Mouse (Mus musculus) gastrocnemius, postnatal 4 days (tissue): ENCODE measurements at regions not wholly inside any gene's neighbourhood (a gene's known extent, or its start where the extent isn't known, plus 50 kb on each side); places are given as distances from the start of the nearest gene placed in this dataset.
"Not testable (repeated sequence)": the region's sequence is repeated elsewhere in the genome, so short reads cannot be mapped to it uniquely, and the experiment has no call there.

Source experiments
- DNase-seq, 2 experiments: peaks; one replicate each; pipeline ENCODE4 v3.0.0; 2021 to 2022; ENCODE audit warnings: low spot score in 2 of 2, mixed read lengths in 2 of 2

DNA sequence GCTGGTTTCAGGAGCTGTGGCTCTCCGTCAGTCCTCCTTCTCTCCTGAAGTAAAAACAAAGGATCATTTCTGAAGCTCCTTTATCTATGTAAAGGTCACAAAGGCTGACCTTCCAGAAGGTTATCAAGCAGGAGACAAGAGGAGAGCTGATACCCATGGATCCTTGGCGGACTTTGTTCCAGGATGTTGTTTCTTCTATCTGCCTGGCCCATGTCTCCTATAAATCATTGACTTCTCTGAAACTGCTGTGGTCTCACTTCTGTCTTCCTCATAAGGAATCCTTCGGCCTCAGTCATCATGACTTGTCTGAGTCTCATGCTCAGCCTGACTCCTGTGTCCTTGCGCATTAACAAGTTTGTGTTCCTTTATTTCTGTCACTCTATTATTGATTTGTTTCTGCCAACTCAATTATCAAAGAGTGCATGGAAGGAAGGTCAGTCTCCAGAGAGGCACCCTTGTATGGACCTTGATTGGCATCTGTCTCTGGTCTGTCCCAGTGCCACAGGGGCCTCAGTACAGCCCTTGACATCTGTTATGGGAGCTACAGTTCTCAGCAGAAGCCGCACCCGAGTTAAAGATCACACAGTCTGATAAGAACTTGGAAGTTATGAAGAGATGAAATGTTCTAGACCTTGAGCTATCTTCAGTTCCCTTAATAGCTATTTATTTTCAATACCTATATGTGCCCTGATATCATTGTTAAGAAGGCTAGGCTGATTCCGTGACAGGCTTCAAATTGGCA lies 53.2 kb upstream of the Dazl start:
- no peak for DNase-seq

DNA sequence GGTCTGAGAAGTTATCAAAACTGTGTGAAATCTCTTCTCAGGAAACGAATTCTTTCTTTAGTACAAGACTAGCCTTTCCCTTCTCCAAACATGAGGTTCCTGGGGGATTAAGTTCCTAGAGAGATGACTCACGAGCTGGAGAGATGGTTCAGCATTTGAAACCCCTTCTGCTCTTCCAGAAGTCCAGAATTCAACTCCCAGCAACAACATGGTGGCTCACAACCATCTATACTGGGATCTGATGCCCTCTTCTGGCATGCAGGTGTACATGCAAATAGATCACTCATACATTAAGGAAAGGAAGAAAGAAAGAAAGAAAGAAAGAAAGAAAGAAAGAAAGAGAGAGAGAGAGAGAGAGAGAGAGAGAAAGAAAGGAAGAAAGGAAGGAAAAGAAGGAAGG lies 60.4 kb upstream of the Dazl start:
- DNase-seq = not testable (repeated sequence)

DNA sequence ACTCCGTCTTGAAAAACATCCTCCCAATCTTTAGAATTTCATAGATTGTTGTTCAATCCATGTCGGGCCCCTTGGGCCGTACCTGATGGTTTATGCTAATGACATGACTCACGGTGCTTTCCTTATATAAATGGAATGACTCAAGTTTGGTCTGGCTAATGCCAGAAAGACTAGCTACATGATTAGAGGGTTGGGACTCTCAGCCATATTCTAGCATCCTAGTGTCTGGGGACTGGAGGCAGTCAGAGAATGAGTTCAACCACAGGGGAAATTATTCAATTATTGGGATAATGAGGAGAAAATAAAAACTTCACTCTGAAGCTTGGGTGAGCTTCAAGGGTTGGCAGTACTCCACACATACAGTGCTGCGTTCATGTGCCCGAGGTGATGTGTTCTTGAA lies 60.9 kb upstream of the Dazl start:
- no peak for DNase-seq

DNA sequence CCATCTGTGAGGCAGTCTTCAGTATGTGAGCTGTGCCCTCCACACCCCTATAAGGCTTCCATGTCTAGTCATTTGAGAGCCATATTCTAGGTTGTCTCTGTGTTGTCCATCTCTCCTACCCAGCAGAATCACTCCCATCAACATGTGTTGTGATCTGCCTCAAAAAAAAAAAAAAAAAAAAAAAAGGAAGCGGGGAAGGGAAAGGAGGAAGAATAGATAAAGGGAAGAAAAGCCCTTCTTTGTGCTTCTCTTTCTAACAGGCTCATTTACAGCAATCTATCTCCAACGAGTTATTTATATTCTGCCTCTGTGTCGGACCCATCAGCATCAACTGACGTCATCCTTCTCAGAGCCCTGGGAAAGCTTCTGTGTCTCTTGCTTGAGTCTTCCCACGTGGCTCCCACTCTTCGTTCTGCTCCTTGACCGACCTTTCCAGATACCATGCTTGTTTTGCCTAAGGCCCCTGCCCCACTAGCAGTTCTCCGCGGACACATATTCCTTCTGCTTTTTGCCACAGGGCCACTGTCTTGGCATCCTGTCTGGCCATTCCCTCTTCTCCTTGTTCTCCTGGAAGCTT lies 68.3 kb upstream of the Dazl start:
- no peak for DNase-seq

DNA sequence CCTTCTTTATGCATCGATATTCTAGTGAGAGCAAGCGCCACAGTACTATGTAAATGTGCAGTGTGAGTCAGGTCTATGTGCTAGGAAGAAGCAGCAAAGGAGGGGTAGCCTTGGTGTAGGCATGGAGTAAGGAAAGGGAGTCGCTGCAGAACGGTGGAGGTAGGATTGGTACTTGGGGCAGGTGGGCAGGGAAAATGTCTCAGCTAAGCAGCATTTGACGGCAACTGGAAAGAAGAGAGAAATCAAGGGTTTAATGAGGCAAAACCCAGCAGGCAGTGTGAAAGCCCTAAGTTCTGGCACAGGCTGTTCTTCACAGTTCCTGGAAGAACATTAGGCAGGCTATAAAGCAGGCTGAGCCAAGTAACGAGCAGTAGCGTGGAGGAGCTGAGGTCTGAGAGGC lies 72.0 kb upstream of the Dazl start:
- DNase-seq = no peak

DNA sequence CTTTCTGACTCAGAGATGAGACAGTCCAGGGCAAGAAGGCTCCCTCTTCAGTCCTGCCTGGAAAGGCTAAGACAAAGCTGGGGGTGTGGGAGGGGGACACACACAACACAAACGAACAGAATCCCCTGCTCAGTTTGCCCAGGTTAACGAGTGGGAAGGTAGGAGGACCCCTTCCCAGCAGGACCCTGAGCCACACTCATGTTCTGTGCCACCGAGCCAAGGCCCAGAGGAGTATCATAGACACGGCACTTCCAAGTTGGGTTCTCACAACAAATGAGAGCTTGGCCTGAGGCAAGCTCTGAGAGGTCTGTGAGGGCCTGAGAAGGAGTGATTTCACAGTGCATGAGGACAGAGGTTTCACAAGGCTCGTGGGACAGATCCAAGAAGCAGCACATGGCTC lies 72.7 kb upstream of the Dazl start:
- no peak for DNase-seq

DNA sequence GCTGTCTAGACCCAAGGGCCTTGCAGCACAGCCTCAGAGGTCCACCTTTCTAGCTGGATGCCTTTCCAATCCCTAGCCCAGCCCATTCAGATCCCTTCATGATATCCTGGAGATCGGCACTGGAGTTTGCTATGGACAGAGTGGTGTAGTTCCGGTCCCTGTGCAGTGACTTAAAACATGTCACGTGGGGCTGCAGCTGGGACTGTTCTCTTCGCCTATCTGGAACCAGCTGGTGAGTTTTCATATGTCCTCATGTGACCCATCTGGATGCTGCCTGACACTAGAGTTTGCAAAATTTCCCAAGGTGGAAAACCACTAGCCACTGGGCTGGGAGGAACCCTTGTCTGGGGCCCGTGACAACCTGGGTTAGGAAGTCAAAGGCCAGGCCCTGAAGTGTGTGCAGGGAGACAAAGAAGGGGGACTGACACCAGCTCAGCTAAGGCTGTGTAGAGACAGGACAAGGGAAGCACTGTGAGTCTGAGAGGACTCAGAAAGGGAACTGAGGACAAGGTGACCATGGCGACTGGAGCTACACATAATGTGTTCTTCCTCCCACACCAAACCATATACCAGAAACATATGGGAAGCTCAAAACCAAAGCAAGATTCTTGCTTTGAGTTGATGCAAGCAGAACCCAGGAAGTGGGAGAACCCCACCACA lies 75.9 kb upstream of the Dazl start:
- no peak for DNase-seq

DNA sequence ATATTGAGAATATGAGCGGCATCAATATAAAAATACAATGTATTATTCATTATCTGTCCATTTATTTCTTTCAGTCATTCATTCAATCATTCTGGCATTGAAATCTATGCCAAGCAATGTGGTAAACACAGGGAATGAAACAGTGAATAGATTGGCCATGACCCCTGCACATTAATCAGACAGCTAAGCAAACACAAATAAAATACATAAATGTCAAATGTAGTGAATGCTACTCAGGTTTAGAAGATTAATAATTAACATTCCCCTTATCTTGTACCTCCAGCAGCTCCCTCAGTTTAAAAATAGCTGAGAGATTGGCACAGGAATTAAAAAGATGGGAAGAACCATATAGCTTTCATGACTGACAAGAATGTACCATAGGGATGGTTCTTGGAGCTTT lies 77.0 kb upstream of the Dazl start:
- no peak for DNase-seq

DNA sequence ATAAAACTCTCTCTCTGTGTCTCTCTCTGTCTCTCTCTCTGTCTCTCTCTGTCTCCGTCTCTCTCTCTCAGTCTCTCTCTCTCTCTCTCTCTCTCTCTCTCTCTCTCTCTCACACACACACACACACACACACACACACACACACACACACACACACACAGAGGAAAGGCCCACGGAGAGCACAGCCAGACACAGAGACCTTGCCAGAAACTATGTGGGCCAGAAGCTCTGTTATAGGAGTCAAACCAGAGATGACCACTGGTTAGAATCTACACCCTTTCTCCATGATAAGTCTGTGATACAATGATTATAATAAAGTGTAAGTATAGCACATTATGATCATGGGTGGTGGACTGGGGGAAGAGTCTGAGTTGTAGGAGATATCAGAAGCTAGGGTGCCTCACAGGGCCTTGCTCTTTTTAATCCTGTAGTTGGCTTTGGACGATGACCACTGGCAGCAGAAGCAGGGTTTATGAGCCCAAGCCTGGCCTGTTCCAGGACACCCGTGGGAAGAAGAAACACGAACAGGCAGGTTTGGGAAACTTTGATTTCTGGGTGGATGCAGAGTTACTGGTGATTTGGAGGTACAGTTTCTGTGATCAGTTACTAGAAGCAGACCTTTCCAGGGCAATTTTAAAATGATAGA lies 80.2 kb upstream of the Dazl start:
- no peak for DNase-seq

DNA sequence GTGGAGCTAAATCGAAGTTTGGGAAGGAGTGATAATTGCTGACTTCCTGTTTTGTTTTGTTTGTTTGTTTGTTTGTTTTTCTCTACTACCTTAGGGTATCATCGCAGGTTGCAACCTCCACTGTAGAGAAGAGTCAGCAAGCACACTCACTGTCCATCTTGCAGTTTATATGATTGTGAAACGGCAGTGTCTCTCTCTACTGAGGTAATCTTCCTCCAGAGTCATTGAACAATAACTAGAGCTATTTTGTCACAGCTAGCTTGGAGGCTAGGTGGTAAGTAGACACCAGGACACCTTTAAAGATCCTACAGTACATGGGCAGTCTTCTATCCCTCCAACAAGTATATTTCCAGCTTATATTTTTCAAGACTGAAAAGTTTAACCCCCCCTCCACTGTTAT lies 82.0 kb upstream of the Dazl start:
- DNase-seq = no peak

DNA sequence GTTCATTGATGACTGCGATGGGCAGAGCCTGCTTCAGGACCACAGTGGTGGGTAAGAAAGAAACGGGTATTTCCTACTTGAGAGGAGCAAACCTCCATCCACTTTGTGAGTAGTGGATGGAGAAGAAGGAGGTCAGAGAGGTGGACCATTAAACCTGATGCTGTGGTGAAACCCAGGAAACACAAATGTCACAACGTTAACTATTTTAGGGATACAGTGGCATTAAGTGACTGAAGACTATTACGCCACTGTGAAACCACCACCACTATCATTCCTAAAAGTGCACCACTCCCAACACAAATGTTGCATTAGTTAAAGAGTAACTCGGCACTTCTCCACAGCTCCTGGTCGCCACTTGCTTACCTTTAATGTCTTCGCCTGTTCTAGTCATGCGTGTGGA lies 83.3 kb upstream of the Dazl start:
- DNase-seq = no peak

DNA sequence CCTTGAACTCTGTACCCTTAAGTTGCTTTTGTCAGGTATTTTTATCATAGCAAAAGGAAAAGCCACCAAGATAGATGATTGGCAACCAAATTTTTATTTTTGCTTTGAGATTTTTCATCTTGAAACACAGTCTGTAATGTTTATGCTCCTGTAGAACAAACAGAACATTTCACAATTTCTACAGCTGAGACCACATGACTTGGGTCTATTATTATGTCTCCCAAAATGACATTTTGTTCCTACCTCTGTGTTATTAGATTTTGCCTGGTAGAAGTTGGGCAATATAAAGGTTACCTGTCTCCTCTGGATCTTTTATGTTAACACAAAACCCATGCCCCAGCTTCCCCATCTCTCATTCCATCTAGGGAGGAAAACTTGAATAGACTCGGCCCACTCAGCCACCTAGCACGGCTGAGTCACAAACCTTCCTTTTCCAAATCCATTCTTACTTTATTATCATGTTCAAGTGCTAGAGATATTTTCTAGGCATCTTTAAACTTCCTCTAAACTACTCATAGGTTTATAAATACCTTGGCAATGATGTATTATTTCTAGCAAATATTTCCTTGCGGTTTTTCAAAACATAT lies 84.8 kb upstream of the Dazl start:
- no peak for DNase-seq

DNA sequence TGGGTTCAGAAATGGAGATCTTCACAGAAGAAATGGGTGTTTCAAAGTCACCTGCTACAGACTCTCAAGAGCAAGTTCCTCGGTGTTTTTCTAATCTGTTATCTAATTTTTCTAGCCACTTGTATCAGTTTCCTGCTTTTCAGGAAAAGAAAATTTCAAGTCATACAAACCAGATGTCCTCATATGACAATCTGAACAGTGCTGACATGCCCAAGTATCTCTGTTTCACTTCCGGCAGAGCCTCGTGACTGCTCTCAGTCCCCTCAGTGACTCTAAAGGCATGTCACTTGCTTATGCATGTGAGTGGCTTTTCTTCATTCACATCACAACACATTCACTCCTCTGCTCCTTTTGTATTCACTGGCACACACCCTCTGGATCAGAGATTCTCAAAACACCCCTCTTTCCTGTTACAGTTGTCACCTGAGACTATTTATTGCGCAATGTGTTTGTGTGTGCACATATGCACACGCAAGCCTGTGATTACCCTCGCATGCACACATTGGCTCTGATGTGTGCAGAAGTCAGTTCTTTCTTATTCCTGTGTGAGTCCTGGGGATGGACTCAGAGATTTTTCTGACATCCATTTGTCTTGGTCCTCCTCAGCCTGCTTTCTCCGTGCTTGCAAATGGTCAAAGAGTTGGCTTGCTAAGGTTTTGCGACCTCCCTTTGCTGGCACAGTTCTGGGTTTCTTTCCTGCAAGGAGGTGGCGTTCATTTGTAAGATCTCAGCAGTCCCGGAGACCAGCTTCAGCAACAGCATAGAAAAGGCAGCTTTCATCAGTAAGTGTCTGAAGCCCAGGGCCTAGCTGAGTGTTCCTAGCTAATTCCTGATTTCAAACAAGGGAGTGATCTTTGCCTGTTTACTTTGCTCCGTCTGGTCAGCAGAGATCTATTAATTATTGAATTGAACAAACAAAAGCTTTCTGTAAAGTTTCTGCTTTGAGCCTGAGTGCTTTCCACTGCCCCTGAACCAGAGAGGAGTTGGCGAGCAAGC lies 95.6 kb upstream of the Dazl start:
- no peak for DNase-seq

DNA sequence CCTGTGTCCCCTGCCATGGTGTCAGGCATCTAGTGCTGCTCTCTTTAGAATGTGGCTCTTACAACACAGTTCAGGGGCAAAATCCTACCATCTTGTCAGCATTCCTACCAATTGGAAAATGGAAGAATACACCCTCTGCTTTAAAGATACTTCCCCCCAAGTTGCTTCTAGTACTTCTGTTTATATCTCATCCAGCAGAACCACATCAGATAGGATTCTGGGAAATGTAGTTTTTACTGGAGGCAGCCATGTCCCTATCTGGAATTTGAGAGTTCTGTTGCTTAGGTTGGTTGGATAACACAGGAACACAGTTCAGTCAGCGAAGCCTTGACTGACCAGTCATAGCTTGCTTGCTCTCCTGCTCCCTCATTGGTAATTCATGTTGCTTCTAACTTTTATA lies 96.7 kb upstream of the Dazl start:
- no peak for DNase-seq

DNA sequence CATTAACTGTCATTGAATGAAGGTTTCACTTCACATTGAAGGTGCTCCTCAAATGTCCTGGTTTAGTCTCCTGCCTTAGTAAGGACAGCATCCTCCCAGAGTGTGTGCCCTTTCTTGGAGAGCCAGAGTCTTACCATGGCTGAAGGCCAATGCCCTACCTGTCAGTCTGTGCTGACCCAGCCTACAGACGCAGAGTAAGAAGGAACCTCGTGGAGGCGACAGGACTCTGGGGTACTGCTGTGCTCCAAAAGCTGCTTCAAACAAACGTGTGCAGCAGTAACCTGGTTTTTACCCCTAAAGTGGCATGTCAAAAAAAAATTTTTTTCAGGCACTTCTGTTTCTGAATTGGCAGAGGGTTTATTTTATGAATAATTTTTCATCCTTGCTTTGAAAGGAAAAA lies 97.8 kb upstream of the Dazl start:
- DNase-seq = no peak

DNA sequence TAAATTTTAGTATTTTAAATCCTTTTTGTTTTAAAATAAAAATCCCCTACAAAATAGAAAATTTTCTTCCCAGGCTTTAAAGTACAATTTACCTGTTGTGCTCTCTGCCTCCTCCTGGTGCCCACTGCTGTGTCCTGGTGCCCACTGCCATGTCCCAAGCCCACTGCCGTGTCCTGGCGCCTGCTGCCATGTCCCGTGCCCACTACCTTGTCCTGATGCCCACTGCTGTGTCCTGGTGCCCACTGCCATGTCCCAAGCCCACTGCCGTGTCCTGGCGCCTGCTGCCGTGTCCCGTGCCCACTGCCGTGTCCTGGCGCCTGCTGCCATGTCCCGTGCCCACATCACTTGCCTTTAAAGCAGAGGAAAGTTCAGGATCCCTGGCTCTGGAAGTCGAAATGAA lies 98.6 kb upstream of the Dazl start:
- DNase-seq = no peak

DNA sequence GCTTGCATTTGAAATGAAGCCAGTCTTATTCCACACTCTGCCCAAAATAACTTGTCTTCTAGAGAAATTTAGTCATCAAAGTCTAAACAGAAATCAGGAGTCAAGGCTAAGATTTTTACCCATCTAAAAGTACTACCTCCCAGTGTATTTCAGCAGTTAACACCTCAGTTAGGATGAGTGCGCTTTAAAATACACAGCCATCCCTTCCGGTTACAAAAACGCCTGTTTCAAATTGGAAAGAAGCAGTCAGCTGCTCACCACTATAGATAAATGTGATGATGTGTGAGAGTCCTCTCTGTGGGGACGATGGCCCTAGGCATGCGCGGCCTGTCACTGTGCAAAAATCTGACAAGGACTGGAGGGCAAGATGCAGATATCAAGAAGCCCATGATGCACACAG lies 99.0 kb upstream of the Dazl start:
- DNase-seq = no peak

DNA sequence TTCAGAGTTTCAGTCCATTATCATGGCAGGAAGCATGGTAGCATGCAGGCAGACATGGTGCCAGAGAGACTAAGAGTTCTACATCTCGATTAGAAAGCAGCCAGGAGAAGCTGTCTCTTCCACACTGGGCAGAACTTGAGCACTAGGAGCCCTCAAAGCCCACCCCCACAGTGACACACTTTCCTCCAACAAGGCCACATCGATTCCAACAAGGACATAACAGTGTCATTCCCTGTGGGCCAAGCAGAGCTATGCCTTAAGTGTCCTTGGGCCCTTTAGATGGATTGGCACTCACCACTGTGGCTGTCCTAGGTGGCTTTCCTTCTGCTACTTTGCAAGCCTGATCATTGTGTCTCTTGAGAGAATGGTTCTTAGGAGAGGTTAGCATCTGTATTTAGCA lies 99.5 kb upstream of the Dazl start:
- DNase-seq = no peak

DNA sequence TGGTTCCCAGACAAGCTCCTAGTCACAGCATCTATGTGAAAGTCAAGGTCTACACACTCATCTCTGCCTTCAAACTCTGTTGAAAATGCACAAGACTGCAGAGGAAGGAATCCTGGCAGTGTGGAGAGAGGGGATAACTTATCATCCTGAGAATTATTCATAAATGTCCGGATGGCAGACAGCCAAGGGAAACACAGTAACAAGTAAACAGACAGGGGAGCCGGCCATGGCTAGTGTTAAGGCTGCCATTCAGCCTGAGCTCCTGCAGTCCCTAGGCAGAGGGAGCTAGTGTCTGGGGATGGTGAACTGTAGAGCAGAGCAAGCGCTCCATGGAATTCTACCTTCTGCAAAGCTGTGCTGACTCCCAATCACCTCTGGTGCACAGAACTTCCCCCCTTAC lies 100.3 kb upstream of the Dazl start:
- DNase-seq = no peak

DNA sequence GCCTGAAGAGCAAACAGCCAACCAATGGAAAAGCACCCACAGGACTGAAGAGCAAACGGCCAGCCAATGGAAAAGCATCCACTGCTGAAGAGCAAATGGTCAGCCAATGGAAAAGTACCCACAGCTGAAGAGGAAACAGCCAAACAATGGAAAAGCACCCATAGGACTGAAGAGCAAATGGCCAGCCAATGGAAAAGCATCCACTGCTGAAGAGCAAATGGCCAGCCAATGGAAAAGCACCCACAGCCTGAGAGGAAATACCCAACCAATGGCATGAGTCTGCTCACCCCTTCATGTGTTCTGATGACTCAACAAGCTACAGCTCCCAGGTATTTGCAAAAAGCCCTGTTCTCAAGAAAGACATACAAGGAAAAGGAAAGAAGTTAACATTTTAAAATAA lies 101.4 kb upstream of the Dazl start:
- no peak for DNase-seq

DNA sequence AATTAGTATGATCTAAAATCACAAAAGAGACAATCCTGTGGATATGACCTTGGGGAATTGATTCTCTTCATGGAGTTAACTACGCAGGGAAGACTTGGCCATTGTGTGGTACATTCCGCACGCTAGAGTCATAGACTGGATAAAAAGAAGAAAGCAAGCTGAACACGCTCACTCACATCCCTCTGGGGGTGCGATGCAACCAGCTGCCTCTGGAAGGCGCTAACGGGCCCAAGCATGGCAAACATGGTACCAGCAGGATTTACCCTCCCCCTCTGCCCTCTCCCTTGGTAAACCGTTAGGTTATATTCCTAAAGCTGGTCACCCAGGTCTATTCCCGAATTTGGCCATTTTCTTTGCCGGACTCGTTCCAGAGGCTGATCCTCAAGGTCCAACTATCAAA lies 102.2 kb upstream of the Dazl start:
- DNase-seq = no peak
